Mouse (Mus musculus) spleen, postnatal 0 days (tissue): ENCODE measurements around the gene Nol6. TPM values are rescaled to one million over a fixed set of nuclear protein-coding genes. Genes with fewer than 3 reads are reported as not detected.

Experiments used
- polyA plus RNA-seq: library from polyadenylated mRNA; unstranded; fragments of >200 nt; fragmentation: Nextera tagmentation; extraction: Ambion mirVana; gene quantifications from 2 replicates; pipeline ENCODE4 v1.2.1, GENCODE M21; 2015

The Nol6 gene
- polyA plus RNA-seq, result 9.6 and 10.2 TPM in 2 replicates

GRCm38 (mm10) chr4:41124180-41124951, at the start of gene Nol6:
TSS of gene Nol6 (minus strand) at chr4:41124455.

GRCm38 (mm10) chr4:41135711-41136453, 11.6 kb upstream of the Nol6 start, which contains the start of gene Ube2r2:
TSS of gene Ube2r2 (plus strand) at chr4:41135743.

GRCm38 (mm10) chr4:41097871-41098576, 26.2 kb downstream of the Nol6 start, which contains the start of gene Aqp3:
TSS of gene Aqp3 (minus strand) at chr4:41098183.

Other genes starting within 250 kb of the Nol6 start
- gene Spink4, start 204.4 kb downstream of the Nol6 start, polyA plus RNA-seq, result 2.4 and 3.5 TPM in 2 replicates
- gene Bag1, start 176.2 kb downstream of the Nol6 start, polyA plus RNA-seq, result 178 and 195 TPM in 2 replicates
- 63.2 and 67.9 TPM in 2 replicates for gene Chmp5, start 176.0 kb downstream of the Nol6 start, polyA plus RNA-seq
- gene Nfx1, start 153.5 kb downstream of the Nol6 start, polyA plus RNA-seq, result 33.2 and 39.1 TPM in 2 replicates
- gene Aqp7, start 76.3 kb downstream of the Nol6 start, polyA plus RNA-seq, result 0.22 TPM in 1 of 2 replicates, not detected in the other
- gene Aqp3, start 26.3 kb downstream of the Nol6 start, polyA plus RNA-seq, result 8.0 and 8.5 TPM in 2 replicates
- 57.3 and 62.9 TPM in 2 replicates for gene Ube2r2, start 11.3 kb upstream of the Nol6 start, polyA plus RNA-seq
- gene Ubap2, start 150.7 kb upstream of the Nol6 start, polyA plus RNA-seq, result 20.5 and 21.3 TPM in 2 replicates
- gene Dcaf12, start 190.4 kb upstream of the Nol6 start, polyA plus RNA-seq, result 70.6 and 76.1 TPM in 2 replicates
- 30.3 and 33.4 TPM in 2 replicates for gene Ubap1, start 224.5 kb upstream of the Nol6 start, polyA plus RNA-seq